Mouse (Mus musculus) cerebellum, postnatal 36 days (tissue): ENCODE data around the gene Acpp.
"Not testable (repeated sequence)": the region's sequence is repeated elsewhere in the genome, so short reads cannot be mapped to it uniquely, and the experiment has no call there.

Experiments used
- DNase-seq, 2 experiments: peaks; one replicate each; pipeline ENCODE4 v3.0.0; 2021 to 2022; ENCODE audit warnings: mixed read lengths in 2 of 2

Acpp gene

DNA sequence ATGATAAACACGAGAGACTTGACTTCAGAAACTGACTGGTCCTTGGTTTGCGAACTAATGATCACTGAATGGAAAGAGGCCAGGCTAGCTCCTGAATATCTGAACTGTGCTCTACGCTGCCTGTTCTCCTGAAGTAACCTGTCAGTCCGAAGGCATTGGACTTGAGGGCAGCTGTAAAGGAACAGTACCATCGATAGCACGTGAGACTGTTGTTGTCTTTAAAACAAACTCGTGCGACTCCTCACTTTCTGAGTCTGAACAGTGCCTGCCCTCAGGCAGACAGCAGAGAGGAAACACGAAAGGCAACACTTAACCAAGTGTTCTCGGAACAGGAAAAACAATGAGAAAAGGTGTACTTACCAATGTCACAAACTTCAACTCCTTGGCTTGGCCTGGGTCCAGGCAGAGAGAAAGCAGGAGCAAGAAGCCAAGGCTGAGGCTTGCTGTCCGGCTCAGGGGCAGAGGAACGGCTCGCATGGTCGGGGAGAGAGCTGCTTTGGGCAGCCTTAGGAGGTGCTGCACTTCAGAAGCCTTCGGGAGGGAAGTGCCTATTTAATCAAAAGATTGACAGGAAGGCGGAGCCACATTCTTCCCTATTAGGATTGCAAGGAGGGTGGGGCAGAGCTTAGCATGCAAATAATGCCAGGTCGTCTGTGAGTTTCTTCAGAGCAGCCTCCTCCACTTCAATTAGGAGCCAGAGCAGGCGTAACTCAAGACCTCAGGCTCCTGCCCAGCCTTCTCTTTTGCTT, at the start of gene Acpp:
TSS of gene Acpp (minus strand) at position 566 of the 749 bp plus-strand sequence.
- no peak for DNase-seq

DNA sequence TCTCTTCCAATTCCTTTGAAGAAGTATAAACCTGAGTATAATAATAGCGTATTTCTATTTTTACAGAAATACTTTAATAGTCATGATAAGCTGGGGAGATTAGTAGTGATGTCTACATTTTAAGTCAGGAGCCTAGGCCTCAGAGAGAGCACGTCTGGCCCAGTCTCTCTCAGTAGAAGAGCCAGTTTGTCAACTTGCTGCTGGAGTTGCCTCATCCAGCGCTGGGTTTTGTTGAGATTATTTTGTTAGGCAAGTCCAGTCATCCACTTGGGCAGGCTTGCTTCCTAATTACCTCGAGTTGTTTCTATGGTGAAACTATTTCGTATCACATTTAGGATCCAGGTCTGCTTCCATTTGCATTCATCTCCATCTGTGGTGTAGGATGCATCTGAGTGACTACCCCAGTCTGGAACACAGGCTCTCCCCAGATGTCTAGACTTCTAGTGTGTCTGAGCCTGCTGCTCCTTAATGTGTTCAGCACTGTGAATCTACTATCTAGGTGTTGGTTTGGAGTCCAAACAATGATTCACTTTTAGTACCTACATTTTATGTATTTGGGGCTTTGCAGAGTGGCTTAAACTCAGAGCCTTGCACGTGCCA, 45.1 kb upstream of the Acpp start:
- no peak for DNase-seq

DNA sequence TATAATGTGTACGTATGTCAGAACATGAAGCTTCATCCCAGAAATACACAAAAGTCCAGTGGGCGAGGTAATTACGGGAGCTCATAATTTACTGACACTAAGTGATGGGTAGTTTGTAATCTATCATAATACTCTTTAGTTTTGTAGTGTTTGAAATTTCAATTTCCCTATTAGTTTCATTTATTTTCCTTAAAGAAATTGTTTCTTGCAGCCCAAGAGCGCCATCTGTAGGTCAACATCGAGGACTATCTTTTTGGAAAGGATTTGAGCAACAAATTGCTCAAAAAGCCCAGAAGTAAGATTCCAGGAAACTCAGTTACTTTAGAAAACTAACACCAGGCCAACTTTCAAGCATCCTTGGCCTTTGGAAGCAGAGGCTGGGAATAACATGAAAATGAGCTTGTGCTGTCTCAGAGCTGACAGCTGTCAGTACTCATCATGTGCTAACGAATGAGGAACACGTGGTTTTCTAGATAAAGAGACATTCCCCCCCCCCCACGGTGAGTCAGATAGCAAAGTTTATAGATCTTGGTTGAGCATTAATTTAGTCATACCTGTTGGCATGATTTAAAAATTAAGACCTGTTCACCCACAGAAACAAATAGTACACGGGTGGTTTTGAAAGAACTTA, 42.1 kb upstream of the Acpp start:
- DNase-seq, result peak in 1 of 2 experiments; percentile 13

DNA sequence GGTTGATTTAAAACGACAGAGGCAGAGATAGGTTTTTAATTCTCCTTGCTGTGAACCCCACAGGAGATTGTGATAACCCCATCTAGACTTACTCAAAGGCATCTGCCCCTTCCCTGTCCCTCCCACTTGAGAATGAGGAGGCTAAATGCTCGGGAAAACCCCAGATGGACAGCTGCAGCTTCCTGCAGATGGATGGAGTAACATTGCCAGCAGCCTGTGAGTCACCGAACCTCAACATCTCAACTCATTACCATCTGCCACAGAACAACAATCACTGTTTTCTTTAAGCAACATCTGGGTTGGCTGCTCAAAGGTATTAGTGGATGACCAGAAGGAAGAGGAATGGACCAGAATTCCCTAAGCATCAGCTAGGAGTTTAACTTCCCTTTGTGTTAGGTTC, 38.0 kb upstream of the Acpp start:
- DNase-seq, result no peak

DNA sequence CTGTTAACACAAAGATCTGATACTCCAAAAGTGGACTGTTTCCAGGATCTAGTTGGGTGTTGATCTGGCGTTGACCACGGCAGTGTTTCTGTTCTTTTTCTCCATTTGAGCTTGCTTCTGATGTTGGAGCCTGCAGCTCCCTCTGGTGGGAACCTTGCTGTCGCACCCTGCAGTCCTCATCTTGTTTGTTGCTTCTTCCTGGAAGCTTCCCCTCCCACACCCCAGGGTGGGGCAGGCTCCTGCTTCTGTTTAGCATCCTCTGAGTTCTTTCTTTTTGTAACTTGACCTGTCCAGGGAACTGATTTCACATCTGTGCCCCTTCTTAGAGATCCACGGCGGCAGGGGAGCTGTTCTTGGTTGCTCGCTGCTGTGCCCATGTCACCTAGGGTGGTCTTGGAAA, 35.7 kb upstream of the Acpp start:
- DNase-seq, result peak; percentile 9 to 10

DNA sequence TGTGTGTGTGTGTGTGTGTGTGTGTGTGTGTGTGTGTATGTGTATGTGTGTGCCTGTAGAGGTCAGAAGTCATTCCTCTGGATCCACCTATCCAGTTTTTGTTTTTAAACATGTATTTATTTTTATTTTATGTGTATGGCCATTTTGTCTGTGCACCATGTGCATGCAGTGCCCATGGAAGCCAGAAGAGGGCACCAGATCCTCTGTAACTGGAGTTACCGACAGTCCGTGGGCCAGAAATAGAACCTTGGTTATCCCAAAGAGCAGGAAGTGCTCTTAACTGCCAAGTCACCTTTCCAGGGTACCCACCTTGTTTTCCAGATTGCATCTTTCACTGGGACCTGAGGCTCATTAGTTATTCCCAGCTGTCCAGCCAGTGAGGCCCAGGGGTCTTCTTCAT, 29.4 kb upstream of the Acpp start:
- no peak for DNase-seq

DNA sequence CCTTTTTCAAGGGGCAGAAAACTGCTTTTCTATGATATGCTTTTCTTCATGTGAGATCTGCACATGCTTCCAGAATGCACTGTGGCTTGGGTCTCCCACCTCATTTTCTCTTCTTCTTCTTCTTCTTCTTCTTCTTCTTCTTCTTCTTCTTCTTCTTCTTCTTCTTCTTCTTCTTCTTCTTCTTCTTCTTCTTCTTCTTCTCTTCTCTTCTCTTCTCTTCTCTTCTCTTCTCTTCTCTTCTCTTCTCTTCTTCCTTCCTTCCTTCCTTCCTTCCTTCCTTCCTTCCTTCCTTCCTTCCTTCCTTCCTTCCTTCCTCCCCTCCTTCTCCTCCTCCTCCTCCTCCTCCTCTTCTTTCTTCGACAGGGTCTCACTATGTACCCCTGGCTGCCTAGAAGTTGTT, 24.4 kb upstream of the Acpp start:
- DNase-seq, result not testable (repeated sequence)

DNA sequence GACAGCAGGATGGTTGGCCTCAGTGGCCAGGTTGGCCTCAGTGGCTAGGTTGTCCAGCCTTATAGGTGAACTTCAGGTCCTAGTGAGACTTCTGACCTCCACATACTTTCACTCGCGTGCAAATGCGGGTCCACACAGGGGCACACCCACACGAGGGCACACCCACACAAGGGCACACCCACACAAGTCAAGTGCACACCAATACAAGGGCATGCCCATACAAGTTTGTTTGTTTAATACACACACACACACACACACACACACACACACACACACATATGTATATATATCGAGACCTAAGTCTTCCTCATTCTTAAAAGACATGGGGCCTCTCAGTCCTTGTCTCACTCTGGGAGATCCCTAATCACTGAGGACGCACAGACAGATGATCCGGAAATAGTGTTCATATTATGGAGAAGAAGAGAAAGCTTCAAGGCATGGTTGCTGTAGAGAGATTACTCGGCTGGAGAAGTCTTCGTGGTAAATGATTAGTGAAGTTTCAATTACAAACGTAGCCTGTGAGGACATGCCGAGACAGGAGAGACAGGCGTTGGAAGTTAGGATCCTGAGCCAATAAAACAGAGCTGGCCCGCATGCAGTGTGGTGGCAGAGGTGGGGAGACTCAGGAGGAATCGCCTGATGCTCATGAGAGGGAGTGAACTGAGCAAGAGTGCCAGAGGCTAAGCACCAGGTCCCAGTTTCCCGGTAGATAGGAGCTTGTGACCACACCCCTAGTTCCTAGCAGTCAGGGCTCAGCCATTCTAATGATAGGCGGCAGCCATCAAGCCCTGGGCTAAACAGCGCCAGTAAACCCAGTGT, 23.7 kb upstream of the Acpp start:
- DNase-seq, result no peak

DNA sequence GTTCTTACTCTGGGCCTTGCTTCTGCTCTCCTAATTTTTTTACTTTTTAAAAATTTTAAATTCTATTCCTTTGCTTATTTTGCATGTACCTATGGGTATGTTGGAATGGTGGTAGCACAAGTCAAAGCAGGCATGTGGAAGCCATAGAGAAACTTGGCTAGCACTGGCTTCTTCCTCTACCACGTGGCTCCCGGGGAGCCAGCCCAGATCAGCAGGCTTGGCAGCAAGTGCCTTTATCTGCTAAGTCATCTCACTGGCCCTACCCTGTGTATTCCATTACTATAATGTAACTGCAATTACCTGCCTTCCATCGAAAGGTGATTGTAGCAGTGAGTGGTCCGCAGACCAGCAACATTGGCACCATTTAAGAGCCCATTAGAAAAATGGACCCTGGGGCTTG, 22.8 kb upstream of the Acpp start:
- DNase-seq, result no peak

DNA sequence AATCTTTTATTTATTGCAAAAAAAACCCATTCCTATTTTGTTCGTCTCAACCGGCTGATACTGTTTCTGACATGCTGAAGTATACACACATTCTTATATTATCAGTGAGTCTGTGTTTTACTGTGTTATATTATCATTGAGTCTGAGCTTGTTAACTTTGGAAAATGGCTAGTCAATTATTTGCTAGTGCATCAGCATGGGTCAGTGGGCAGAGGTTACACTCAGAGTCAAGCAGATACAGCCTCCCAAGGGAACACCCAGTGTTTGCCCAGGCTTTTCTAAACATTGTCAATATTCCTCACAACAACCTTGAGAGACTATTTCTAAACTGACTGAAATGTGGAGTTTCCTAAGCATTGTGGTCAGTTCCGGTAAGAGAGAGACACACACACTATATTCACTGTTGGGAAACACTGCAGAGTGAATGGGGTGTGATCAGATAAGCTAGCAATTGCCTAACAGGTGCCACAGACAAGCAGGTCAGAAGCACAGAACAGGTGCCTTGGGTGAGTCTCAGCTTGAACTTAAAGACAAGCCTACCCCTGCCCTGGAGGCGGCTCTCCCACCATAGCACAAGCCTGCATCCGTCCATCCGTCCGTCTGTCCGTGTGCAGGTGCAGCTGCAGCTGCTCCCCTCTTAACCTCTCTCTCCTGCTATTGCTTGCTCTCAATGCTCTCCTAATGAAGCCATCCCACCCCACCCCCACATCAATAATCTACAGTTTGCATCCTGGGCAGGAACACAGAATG, 18.1 kb upstream of the Acpp start:
- DNase-seq, result no peak

DNA sequence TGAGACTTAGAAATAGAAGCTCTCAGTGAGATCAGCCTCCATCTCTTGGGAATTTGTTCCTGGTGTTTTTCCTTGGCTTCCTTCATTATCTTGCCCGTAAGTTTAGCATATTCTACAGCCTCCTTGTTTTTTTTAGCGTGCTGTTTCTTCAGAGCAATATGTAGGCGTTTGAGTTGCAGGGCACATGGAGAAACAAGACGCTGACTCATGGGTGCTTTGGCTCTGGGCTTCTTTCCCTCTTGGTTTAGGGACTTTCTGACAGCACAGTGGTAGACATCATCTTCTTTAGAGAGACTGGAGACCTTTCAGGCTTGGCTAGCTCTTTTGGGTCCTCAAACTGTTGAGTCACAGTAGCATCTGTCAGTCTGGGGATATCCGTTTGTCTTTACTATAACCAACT, 6.6 kb upstream of the Acpp start:
- no peak for DNase-seq

DNA sequence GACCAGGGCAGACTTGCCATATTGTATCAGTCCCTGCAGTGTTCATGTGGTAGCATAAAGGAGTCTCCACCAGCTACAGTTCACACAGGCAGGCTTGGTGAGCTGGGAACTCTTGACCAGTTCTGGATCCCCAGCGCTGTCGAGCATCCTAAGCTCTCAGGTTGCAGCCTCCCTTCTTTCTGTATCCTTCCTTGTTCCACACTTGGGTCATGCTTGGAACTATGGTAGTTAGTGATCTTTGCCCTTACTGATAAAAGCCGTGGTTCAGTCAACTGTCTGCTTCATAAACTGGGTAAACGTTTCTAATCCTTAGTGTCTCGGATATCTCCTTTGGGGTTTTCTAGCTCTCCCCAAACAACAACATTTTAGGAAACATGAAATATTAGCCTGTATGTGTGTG, 1.9 kb upstream of the Acpp start:
- no peak for DNase-seq

DNA sequence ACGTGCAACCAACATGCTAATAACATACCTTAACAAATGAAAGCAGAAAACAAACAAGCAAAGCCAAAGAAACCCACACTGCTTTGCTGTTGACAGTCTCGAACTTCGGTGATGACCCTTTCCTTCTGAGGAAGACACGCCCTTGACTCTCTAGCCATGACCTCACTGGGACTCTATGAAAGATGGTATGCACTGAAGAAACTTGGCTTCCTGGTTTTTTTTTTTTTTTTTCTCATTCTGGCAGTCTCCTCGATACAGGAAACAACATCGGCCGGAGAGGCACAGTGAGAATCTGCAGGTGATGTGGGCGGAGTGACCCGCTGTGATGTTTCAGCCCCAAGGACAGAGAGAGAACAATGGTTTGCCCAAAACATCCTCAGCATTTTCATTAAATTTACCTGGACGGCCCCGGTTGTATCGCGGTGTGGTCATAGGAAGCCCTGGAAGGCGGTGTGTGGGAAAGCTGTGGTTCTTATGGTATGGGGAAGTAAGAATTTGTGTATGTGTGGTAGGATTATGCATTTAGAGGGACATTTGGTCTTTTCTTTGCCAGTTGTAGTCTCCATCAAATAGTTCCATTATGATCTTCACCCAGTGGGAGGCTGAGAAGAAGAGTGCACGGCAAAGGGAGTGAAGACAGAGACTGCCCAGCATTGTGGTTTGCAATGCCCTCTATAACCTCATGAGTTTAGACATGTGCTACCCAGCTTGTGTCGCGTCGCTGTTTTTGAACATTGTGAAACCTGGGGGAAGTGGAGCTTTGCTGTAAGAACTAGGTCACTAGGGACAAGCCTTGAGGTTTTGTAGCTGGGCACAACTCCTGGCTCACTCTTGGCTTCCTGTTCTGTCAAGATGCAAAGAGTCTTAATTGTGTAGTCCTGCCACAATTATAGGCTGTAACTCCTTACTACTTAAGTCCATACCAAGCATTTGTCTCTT, 1.2 kb upstream of the Acpp start:
- DNase-seq, result no peak

DNA sequence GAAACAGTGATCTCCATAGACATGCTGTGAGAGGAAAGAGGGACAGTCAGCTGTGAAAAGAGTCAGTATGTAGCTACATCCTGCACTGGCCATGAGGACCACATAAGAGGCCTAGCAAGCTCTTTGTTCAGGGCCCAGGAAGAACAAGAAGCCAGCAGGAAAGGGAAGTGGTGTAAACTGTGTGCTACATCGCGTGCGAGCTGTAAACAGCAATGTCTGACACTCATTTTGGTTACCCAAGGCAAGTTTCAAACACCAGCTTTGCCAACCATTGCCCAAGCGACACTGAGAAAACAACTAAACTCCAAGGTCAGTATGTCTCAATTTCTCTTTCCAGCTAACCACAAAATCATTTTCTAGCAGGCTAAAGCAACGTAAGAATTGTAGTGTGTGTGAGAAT, 6.2 kb downstream of the Acpp start:
- no peak for DNase-seq

DNA sequence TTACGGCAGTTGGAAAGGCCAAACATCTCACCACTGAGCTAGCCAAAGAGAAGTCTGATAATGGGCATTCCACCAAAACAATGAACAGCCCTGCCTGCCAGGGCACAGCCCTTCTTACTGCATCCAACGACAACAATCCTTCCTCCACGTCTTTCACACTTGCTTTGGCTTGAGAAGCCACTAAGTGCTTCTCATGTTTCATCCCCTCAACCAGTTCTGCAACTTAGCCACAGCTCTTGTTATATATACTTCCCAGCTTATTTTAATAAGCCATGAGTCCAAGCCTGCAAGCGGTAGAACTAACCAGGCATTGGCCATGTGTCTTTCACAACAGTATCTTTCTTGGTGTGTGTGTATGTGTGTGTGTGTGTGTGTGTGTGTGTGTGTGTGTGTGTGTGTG, 8.9 kb downstream of the Acpp start:
- no peak for DNase-seq

DNA sequence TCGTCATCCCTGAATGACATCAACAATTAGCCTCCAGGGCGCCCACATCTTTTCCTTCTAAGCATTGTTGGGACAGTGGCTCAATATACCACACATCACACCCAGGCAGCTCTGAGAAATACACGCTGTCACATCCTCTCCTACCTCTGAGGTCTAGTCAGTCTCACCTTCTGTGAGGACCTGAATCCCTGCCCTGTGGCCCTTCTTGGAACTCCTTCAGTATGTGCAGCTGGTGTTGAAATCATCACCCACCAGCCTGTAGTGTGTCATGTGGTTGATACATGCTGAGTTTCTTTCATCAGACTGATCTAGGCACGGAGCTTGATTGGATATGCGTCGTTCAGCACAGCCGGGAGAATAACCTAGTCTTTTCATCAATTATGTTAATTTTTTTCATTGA, 16.0 kb downstream of the Acpp start:
- DNase-seq, result no peak

DNA sequence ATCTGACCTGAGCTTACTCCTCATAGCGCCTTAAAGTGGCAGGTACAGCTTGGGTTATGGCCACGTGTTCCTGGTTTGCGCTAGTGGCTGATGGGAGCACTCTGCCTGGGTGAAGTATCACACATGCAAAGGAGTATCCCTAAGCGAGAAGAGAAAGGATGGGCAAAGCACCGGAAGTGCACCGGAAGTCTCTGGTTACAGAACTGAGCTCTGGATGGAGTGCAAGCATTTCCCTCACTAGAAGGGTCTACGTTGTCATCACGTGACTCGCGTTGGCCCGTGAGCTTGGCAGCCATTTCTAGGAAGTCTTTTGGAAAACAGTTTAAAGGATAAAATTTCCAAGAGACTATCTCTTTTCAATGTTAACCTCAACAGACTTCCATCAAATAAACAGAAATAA, 21.2 kb downstream of the Acpp start:
- DNase-seq, result no peak

DNA sequence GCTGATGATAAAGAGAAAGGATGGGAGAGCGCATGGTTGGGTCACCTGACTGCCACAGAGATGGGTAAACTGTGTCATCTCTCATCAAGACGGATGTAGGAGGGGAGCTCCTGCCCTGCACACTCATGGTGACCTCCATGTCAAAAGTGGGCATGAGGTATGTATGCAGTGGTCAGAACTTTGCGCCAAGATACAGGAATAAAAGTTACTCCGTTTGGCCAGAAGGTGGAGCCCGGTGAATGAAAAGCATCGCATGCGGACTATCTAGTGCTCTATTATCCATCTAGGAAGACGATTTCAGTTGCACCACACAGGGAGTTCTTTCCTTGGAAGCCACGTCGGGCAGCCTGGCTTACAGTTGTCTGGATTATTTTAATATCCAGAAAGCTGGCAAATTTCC, 22.0 kb downstream of the Acpp start:
- peak; percentile 10 to 23 for DNase-seq

DNA sequence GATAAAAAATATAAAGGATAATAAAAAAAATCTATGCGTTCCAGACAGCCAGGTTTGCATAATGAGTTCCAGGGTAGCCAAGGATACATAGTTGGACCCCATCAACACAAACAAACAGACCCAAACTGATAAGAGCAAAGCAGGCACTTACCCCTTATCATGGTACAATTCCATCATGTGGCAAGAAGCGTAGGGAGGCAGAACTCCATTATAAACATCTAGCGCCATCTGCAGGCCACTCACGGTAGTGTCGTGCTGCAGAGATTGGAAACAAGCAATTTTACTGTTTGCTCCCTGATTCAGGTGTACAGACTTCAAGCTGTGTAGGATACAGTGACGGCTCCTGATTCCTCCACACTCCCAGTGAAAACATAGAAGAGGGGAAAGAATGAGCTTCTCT, 30.8 kb downstream of the Acpp start:
- peak; percentile 55 to 67 for DNase-seq

DNA sequence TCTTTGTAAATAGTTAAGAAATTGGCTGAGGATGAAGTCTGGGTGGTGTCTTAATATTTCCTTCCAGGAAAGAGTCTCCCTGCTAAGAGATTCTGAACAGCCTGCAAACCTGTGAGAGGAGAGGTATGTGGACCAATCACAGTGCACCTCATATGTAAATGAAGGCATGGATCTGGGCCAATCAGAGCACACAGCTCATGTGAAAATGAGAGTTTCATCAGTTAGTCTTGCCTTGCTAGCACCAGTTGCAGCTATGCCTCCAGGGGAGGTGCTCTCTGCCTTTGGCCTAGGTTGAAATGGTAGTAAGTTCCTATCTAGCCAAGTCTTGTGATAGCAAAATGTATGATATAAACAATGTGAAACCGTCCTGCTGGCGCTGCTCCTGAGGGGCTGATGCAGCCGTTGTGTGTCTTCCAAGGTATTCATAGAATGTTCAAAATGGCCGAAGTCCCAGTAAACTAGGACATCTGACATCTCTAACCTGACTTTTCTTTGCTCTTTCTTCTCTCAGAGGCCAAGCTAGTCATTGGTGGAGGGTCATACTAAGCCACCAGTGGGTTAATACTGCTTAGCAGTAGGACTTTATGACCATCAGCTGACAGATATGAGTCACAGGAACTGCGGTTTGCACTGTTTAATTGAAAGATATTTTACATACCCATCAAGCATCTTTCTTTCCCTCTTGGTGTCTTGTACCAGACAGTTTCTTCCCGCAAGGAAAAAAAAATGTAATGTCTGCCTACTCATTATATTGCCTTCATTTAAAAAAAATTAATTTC, 32.0 kb downstream of the Acpp start:
- no peak for DNase-seq

DNA sequence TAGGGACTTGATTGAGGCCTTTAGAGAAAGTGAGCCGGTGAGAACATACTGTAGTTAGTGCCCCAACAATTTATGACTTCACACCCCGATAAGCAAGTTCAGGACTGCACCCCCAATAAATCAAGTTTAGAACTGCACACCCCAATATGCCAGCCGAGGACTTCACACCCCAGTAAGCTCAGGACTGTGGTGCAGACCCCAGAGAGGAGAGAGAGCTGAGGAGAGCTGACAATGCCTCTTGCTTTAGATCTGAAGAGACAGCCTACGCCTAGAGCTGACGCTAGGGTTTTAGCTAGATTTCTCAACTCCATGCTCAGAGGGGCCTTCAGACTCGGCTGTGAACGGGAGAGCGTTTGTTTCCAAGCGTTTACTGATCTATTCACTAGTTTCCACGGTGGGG, 32.7 kb downstream of the Acpp start:
- DNase-seq, result no peak
